Mouse (Mus musculus): ENCODE data around the gene Rab40c.
A peak's percentile ranks its signal among the peaks of the same experiment; 100 is the strongest.

- peak; percentile 58; the same call in 1 of the 2 replicates for TF ChIP-seq CTCF (IDR thresholded peaks at IDR 0.05; ENCODE audit: extremely low read depth, insufficient read length, insufficient replicate concordance, low read depth, low read length)
- TF ChIP-seq POLR2A (IDR thresholded peaks at IDR 0.05; ENCODE audit: low read depth, low read length) = 0 out of 2 replicates have a peak, but pooled peaks have one; percentile 3
Observed at GRCm38 (mm10) chr17:25879261-25879660, 40.3 kb downstream of the Rab40c start.
